Mouse (Mus musculus): ENCODE results near the gene Mpped1.

DNA sequence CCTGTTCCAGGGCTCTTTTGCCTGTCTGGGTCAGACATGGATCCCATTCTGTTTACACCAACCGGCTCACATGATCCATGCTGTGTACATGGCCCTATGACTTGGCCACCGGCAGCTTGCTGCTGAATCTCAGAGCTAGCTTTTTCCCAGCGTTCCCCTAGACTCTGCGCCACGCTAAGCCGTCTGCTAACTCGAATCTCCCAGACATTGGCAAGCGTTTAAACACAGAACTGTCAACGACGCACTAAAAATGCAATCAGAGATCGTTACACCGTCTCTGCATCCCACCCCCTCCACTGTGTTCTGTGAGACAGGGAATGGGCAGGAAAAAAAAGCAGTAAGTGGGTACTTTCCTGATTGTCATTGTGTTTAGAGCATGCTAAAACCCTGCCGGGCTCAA is 50.0 kb downstream of the Mpped1 start:
- TF ChIP-seq POLR2A (IDR thresholded peaks at IDR 0.05; ENCODE audit: low read depth, low read length): no peak
- no peak for TF ChIP-seq CTCF (IDR thresholded peaks at IDR 0.05; ENCODE audit: extremely low read depth, insufficient read depth, insufficient read length, insufficient replicate concordance)

Measured in spleen, adult 2 months (tissue).